Mouse (Mus musculus) G1E-ER4 (cell line): ENCODE measurements around the gene Vwa1. TPM values are rescaled to one million over a fixed set of nuclear protein-coding genes. Genes with fewer than 3 reads are reported as not detected.

Experiments
- GATA1 ChIP-seq: IDR thresholded peaks from one replicate; pipeline ENCODE4 v1.8.0; 2012; ENCODE audit warnings: low read length, inconsistent platforms
- polyA plus RNA-seq: library from polyadenylated mRNA; stranded (reverse); fragments of >175 nt; gene quantifications from 2 replicates; pipeline ENCODE4 v1.2.3, GENCODE M21; 2012

Gene Vwa1
- polyA plus RNA-seq, 1 experiment, result 0.16 TPM

DNA sequence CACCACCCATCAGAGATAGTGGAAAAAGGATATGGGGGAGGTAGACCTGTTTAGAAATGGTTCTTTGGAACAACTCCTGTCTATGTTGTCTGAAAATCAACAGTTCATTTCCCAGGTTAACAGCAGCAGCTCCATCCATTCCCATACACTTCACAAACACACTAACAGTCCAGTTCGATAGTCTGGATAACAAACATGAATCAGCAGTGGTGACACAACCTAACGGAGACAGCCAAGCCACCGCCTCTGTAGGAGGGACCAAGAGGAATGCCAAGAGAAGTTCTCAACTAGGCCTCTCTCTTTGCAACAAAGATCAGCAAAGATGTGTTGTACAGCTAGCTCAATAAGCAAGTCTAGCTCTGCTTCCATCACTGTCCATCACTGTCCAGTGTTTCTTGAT, 12.1 kb downstream of the Vwa1 start:
- TF ChIP-seq GATA1, result no peak

DNA sequence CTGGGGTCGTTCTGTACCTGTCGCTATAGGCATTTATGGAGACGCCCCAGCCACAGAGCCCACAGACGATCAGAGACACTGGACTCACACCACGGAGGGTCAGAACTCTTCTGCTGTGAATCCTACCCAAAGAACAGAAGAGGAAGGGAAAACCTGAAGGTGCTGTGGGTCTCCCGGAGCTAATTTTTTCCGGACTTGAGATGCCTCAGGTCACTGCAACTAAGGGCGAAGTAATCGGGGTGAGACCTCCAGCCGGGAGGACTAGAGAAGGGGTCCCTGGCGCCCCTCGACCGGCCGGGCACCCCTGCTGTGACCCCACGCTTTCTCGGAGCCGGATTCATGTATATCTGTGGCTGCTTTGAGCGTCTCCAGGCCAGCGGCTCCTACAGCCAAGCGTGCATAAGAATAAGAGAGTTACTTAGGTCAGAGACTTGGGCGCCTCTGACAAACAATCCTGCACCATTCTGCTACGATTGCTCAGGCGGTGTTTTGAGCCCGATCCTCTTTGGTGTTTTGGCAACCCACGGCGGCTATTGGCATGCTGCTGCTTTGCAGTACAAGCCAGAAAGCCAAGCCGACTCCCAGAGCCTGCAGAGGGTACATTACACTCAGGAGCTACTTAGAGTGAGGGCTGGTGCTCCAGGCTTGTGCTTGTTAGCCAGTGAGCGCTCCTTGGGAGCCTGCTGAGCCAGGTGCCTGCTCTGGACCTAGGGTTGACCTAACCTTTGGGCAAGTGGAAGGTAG, 13.0 kb downstream of the Vwa1 start:
- no peak for TF ChIP-seq GATA1

DNA sequence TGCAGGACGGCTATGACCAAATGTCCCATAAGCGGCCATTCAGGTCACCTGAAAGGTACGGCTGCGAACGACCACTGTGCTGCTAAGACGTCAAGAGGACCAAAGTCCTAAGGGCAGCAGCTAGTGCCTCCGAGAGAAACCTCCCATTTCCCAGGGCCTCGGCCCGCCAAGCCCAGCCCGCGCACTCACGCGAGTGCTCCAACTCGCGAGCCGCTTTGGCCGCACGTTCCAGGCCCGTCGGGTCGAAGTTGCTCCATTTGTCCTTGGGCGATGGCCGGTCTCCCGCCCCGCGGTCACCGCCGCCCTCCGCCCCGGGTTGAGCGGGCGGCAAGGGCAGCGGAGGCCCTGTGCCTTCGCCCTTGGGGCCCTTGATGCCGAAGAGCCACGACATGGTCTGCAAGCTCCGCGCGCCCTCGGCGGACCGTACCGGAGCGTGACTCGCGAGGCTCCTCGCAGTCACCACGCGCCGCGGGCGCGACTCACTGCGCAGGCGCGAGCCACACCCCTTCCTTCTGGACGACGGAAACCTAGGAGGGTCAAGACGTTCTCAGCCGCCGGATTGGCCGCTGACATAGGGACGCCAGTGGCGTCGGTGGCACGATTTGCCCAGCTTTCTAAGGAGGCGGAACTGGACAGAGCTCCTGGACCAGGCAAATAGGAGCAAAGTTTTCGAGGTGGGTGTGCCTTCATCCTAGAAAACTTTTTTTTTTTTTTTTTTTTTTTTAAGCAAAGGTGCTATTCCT, 13.7 kb downstream of the Vwa1 start, which contains the start of gene Atad3a:
Atad3a (minus strand) TSS at position 481 of the 743 bp plus-strand sequence.
- no peak for TF ChIP-seq GATA1

DNA sequence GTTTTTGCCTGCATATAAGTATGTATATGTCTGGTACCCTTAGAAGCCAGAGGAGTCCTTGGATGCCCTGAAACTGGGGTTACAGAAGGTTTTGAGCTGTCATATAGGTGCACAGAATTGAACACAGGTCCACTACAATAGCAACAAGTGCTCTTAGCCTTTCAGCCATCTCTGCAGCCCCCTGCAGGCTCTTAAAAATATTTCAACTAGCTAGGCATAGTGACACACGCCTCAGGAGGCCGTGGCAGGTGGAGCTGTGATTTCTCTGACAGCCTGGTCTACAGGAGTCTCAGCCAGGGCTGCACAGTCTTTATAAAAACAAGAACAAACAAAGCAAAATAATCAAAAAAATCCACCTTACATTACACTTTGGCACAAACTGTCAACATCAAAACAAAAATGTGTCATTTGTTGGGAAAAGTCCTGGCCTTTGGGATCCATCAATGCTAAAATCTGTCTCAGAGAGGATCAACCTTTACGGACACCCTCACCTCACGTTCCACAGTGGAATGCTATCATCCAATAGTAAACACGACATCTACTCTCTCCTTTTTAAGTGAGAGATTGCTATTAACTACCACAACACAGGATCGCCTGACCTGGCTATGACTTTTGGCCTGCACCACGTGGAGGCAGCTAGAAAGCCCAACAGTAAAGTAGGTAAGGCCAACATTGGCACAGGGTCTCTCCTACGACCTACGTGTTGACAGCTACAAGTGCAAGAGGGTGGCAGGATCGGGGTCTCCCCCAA, 14.5 kb downstream of the Vwa1 start:
- no peak for TF ChIP-seq GATA1

DNA sequence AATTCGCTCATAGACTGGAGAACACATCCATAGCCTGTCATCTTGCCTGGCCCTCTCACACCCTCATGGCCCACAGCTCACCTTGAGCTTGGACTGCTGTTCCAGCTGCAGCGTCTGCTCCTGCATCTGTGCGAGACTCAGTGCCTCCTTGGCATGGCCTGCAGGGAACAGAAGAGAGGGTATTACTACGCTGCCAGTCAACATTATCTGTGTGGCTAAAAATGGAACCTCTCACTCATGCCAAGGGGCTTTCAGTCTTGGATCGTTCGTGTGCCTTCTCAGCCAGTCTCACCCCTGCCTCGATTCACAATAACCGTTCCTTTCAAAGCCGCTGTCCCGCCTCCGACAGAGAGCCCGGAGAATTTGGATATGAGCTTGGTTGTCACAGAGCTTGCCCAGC, 17.5 kb downstream of the Vwa1 start:
- no peak for TF ChIP-seq GATA1

DNA sequence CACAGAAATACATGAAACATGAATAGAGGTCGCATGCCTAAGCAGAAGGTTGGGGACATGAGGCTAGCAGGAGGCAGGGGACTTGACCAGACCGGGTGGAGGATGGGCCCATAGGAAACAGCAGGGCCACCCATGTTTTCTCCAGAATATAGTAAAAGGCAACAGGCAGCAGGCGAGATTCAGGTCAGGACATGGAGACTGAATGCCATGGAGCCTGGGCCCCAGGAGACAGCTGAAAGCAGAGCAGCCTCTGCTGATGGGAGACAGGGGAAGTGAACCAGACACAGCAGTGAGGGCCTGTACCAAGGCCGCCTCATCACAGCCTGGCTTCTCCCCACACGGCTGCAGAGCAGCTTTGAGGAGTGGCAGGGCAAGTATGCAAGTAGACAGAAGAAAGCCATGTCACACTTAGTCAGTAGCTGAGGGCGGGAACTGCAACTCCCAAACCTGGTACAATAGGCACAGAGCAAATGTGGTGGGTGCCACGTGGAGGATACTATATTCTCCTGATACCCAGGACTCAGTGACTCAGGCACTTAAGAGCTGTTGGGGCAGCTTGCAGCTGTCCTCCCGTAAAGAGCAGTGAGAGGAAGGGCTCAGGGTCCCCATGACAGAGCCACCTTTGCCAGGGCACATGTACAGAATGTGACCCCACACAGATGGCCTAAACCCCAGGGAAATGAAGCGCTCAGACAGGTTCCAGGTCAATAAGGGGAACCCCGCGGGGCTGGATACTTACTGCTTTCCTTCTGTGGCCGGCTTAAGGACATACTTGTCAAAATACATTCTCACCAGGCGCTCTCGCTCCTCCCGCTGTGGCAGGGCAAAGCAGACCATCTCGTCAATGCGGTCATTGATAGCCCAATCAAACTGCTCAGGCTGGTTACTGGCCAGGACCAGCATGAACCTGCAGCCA, 27.7 kb downstream of the Vwa1 start:
- no peak for TF ChIP-seq GATA1

DNA sequence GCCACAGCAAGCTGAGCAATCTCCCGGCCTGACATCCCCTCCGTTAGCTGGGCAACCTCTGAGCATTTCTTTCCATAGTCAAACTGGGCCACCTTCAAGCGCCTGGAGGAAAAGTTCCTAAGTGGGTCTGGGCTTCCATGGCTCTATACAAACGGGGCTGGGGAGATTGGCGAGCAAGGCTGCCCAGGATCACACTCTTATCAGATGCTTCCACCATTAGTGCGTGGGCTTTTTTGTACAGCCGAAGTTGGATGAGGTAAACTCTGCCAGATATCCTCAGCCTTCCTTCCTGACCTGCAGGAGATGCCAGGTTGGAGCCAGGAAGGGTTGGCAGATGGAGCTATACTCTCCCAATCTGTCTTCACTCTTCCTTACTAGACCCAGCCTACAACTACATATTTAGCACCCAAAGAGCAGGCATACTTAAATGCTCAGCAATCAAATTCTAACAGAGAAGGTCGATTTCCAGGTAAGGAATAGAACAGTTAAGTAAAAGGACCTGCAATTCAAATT, 28.4 kb downstream of the Vwa1 start:
- TF ChIP-seq GATA1, result no peak

DNA sequence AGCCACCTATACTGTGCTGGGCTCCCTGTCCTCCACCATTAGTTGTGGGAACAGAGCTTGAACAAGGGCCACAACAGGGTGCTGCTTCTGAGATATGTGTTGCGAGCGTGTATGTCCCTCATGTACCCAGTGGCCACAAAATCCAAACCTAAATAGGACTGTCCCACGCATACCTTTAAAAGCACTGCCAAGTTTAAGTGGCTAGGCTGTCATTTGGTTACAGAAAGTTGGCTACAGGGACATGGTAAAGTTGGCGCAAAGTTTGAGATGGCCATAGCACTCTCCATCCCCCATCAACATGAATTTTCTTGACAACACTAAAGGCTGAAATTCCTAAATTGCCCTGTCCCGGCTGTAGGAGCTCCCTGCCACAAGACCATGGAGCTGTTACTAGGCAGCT, 29.4 kb downstream of the Vwa1 start:
- no peak for TF ChIP-seq GATA1

DNA sequence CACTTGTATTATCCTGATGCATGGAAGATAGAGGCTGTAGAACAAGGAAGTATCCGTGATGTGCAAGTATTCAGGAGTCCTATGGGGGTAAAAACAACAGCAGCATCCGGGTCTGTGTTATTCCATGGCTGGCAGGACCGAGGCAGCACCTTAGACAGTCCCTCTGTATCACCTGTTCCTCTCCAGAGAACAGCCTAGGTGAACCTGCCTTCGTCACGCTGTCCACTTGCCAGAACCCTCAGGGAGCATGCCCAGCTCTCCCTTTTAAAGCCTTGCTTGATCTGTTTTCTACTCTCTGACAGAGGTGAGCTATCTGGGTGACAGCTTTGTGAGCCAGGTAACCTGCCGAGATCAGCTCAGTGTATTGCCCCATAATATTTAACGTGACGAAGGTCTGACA, 30.0 kb downstream of the Vwa1 start:
- TF ChIP-seq GATA1, result no peak

DNA sequence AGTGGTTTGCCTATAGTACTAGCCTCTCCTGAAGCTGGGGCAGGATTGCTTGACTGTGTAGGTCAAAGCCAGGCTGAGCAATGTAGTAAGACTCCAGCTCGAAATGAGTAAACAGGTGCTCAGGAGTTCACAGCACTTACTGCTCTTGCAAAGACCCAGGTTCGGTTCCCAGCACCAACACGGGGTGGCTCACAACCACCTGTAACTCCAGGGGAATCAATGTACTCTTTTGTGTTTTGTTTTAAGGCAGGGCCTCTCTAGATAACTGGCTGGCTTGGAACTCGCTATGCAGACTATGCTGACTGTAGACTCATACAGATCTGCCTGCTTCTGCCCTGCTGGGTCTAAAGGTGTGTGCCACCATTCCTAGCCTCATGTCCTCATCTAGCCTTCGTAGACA, 31.8 kb downstream of the Vwa1 start:
- no peak for TF ChIP-seq GATA1

DNA sequence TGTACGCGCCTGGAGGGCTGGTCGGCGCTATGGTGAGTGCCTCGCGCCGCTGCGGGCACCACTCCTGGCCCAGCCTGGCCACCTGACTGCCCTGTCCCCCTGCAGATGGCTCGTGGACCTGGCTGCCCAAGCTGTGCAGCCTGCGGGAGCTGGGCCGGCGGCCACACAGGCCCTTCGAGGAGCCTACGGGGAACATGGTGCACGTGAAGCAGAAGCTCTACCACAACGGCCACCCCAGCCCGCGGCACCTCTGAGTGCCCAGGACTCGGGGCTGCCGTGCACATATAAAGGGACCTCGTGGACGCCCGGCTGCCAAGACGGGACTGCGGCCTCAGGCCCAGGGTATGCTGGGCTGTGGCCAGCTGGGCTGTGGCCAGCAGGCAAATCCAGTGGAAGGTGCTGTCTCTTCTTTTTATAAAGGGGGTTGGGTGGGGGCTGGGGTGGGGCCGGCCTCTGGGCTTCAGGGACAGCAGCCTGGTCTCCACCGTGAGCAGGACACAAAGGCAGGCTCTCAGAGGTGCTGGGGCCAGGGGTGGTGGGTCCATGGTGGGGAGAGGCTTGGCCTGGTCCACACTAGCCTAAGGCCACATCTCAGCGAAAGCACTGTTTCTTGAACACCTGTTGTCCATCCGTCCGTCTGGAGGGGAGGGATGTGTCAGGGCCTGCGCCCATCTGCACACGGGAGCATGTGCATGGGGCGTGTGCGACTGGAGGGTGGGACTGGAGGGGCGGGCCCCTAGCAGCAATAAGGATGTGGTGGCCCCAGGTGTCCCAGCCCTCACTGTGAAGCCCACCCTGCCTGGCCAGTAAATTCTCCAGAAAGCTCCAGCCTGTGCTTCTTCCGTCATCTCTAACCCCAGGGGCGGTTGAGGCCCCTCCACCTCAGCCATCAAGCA, 34.5 kb downstream of the Vwa1 start:
- no peak for TF ChIP-seq GATA1

DNA sequence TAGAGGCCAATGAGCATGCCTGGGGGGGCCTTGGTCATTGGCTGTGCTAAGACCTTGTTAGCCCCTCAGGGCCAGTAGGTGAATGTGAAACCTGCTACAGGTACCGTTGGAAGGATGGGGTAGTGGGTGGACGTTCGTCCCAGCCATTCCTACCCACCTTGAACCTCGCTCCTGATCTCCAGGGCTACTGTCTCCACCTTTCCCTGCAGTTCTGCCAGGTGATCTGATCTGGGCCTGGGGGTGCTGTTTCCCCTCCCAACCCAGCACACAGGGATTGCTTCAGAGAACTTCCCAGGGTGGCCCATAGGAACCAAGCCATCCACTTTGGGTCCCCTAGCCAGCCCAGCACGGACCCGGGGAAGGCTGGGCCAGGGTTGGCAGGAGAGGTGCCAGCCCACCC, 35.3 kb downstream of the Vwa1 start:
- TF ChIP-seq GATA1, result no peak

DNA sequence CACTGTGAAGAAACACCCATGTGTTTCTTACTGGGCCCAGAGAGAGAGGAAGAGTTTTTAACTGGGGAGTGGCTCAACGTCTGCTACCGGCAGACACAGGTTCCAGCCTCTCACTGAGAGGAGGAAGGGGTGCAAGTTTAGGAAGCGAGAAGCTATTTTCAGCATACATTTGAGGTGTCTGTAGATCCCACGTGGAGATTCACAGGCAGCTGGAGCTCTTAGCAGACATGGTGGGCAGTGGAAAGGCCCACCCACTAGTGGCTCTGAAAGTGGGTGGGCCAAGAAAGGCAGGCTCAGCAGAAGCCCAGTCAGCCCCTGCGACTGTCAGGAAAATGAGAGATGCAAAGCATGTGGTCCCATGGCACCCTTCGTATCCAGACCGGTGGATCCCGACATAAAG, 36.2 kb downstream of the Vwa1 start:
- no peak for TF ChIP-seq GATA1

DNA sequence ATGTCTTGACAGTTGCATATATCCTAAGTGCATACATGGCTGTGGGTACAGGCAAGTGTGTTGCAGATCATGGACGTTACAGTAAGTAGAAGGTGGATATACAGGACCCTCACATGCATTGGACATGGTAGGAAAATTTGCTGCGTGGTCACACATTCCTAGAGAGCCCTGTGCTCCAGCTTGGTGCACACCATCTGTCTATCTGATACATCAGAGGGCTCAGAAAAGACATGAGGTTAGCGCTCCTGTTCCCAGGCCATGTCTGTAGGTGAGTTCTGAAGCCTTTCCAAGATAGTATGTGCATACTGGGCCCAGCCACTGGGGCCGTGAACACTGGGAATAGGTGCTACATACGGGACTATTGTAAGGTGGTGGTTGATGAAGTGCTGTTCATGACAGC, 38.1 kb downstream of the Vwa1 start:
- no peak for TF ChIP-seq GATA1

DNA sequence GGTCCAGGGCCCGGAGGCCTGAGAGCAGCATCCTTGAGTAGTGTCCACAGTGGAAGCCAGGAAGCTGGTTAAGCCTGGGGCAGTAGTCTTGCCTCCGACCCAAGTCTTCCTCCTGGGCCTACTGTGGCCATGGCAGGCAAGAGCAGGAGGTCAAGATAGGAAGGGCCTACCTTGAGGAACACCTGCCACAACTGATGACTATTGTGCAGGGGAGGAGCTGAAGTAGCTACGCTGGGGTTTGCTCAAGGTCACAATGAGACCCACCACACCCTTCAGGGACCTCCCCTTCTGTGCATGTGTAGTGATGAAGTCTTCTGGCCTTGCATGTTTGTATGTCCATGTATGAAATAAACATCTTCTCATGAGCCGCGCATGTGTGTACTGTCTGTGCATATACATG, 38.7 kb downstream of the Vwa1 start:
- TF ChIP-seq GATA1, result no peak
